Mouse (Mus musculus) erythroid progenitor cell, adult 5-6 weeks (primary cell): ENCODE data around the gene Col6a1. TPM values are rescaled to one million over a fixed set of nuclear protein-coding genes. Genes with fewer than 3 reads are reported as not detected.

Experiments used
- ATAC-seq: replicated peaks from 2 replicates; pipeline ENCODE4 v1.8.0; 2016; ENCODE audit warnings: moderate number of reproducible peaks, mild to moderate bottlenecking, moderate TSS enrichment, inconsistent platforms; ENCODE audit not compliant: poor library complexity, low FRiP score, severe bottlenecking
- total RNA-seq, 2 experiments: library from RNA; stranded (forward) in 1 of 2; stranded (reverse) in 1 of 2; fragments of 150-400 nt in 1 of 2; fragments of 186-747, 209-891 nt in 1 of 2; gene quantifications; 2 replicates each; pipeline versions ENCODE4 v1.2.3 to v1.2.4; 2015 to 2017; ENCODE audit warnings: low replicate concordance in 2 of 2

Col6a1 gene
- total RNA-seq, 2 experiments from 2014 or later = not detected

DNA sequence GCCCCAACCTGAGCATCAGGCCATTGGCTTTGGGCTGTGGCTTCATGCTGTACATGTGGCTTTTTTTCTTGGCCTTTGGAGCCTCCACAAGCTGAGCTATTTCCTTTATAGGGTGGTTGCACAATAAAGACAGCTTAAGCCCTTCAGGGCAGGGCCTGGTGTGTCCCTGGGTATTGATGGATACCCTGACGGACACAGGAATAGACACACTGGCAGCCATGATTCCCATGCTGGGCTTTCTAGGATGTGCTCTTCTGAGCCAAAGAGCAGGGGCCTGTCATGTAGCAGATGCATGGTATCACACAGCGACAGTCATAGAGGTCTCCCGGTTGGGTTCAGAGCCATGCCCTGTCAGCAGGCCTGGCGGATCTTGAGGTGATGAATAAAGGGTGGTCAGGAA, 898 bp upstream of the Col6a1 start:
- ATAC-seq = no peak

DNA sequence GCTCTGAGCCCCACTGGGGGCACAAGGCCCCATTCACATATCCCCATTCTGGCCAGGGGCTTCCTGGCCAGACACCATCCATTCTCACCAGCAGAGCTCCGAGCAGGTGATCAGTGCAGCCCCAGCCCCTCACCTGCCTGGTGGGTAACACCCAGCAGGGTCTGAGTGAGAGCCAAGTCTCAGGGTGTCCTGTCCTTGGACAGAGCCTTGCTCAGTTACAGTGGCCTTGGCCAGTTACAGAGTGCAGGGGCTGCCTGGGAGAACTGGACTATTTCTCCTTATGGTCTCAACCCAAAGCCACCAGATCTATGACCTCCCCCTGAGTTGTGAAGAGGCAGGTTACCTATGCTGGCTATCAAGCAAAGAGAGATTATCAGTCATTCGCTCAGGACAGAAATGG, 871 bp downstream of the Col6a1 start:
- no peak for ATAC-seq

- ATAC-seq = no peak
Observed at GRCm38 (mm10) chr10:76724231-76724736, 1.7 kb downstream of the Col6a1 start.

GRCm38 (mm10) chr10:76722751-76723450, 3.1 kb downstream of the Col6a1 start:
- no peak for ATAC-seq

- ATAC-seq = no peak
Observed at GRCm38 (mm10) chr10:76721746-76722145, 4.2 kb downstream of the Col6a1 start.

- no peak for ATAC-seq
Observed at GRCm38 (mm10) chr10:76721216-76721615, 4.8 kb downstream of the Col6a1 start.

DNA sequence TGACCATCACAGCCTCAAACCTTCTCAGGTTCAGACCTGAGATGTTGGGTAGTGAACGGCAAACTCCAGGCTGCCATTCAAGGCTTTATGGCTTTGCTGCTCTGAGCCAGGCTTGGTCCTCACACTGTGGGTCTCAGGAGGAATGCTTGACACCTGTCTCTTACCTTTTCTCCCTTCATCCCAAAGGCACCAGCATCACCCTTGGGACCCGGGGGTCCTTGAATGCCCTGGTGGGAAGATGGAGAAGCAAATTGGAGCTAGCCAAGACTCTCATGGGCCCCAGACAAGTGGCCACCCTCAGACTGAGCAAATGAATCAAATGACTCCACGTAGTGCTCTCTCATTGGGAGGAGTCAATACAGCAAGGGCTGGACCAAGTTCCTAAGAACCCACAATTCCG, 8.3 kb downstream of the Col6a1 start:
- no peak for ATAC-seq

DNA sequence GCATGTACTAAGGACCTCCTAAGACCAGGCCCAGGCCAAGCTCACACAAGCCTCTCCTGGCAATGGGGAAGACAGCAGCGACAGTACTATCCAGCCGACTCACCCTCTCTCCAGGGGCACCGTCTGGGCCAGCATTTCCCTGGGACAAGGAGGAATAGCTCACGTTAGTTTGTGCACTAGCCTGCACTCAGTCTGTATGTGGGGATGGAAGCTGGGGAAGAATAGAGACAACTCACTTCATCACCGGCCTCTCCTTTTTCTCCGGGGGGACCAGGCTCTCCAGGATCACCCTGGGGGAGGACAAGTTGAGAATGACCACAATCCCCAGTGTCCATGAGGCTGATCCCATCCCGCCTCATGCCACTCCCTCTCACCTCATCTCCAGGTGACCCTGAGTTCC, 8.9 kb downstream of the Col6a1 start:
- no peak for ATAC-seq

DNA sequence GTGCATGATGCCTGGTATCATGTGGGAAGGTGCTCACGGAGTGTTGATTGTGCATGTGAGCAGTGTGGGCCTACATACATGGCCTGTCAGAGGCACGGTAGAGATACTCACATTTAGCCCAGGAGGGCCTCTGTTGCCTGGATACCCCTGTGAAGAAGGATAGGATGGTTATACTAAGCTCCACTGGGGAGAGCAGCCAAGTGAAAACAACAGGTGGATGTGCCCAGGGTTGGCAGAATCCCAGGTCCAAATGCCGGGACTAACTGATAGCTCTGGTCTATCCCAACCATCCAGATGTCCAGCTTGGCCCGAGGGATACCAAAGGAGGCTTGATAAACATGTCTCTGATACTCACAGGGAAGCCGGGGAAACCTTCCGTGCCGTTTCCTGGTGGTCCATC, 11.7 kb downstream of the Col6a1 start:
- ATAC-seq = no peak

GRCm38 (mm10) chr10:76712500-76712899, 13.5 kb downstream of the Col6a1 start:
- ATAC-seq = no peak

DNA sequence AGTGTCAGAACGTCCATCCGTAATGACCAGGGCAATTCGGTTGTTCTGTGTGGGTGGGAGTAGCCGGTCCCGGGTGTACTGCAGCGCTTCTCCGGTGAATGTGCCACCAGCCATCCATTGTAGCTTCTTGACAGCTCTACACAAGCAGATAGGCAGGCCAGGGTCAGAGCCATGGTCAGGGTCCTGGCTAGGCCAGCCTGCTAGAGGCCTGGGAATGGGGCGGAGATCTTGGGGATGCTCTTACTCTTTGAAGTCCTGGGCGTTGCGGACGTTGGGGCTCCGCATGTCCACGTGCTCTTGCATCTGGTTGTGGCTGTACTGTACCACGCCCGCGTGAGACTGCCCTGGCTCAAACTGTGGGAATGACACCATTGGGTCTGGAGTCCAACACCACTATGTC, 14.6 kb downstream of the Col6a1 start:
- no peak for ATAC-seq

GRCm38 (mm10) chr10:76708465-76708864, 17.5 kb downstream of the Col6a1 start:
- no peak for ATAC-seq

DNA sequence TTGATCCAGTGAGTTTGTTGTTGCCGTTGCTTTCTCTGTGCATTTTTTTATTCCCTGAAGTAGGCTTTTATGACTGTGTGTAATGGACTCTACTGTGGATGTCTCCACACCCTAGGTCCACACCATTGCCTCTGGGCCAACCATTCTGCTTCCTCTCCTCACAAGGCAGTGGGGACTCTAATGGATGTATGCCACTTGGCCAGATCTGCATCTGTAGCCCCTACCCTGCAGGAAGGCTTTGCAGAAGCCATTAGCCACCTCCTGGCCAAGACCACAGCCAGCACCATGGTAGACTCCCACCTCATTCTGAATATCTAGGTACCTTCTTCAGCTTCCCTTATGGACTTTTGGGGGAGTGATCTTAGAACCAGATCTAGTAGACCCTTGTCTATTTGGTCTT, 18.4 kb downstream of the Col6a1 start:
- ATAC-seq = no peak

GRCm38 (mm10) chr10:76707001-76707400, 19.0 kb downstream of the Col6a1 start:
- ATAC-seq = no peak

- ATAC-seq = no peak
Observed at GRCm38 (mm10) chr10:76704358-76704757, 21.6 kb downstream of the Col6a1 start.

- ATAC-seq = no peak
Observed at GRCm38 (mm10) chr10:76701446-76701845, 24.5 kb downstream of the Col6a1 start.

- ATAC-seq = no peak
Observed at GRCm38 (mm10) chr10:76699816-76700215, 26.2 kb downstream of the Col6a1 start.

GRCm38 (mm10) chr10:76695283-76695885, 30.6 kb downstream of the Col6a1 start:
- no peak for ATAC-seq

DNA sequence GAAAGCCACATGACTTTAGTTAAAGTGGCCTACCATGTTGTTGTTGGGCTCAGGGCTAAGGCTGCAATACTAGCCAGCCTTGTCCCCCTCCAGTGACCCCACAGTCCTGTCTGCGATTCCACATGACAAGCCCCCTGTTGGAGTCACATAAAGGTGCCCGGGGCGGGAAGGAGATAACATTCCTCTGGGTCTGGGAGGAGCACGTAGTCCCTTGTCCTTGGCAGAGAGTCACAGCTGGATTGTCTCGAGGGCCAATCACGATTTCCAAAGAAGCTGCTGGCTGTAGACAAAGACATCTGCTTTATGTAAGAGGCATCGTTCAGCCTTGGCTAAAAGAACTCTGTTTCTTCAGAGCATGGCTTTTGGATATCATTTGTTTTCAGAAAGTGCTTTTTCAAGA, 31.2 kb downstream of the Col6a1 start:
- ATAC-seq = no peak

DNA sequence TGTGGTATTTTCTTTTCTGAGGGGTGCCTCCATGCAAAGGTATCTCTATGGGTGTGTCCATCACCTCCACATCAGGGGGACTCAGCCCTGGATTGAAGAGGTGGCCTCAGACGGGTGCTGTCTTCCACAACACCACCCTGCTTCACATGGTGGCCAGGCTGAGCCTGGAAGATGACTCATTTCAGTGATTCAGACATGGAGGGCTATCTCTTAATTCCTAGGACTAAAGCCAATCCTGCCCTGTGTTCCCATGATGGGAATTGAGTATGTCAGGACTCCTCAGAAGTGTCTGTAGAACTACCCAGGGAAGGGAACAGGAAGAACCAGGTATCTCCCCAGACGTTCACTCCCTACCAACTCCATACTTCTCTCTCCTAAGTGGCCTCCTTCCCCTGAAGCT, 32.5 kb downstream of the Col6a1 start:
- ATAC-seq = no peak

DNA sequence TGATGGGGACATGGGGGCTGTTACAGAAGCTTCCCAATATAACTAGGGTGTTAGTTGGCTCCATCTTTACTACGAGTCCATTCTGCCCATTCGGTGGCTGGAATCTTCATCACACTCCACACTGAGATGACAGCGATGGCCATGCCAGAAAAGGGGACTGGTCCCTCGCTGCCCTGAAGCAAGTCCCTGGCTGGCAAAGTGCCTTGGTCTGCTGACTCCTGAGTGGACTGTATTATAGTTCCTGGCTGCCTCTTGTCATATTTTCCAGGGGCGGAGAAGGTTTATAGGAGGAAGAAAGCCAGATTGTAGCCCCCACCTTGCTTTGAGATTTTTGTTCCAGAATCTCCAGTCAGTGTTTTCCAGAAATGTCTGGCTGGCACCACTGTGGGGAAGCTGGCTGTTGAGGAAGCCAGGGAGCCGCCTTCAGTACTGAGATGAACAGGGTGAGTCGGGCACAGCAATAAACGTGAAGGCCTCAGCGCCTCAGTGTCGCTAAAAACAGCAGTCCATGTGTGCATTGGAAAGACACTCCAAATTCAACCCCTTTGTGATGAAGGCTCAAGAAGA, 40.4 kb downstream of the Col6a1 start:
- no peak for ATAC-seq
